In genomic region chr1:84470342-84470741, GRCm38 (mm10) we compare ENCODE assay signal across 9 mouse cellular contexts.
A peak's percentile ranks its signal among the peaks of the same experiment; 100 is the strongest.
DNase-seq lines count a peak whose midpoint lies in the region; ATAC-seq and TF ChIP-seq lines count a peak whose summit lies in the region.
"Had no signal": no experiment of that assay in that cellular context is flagged by ENCODE, and none has a peak within 500 bp of the region (broad histone marks: within the 10 kb centered on the region; RNA-seq: fewer than 3 reads in every experiment).

No protein-coding gene starts in this region.

- no peaks in the 10 kb centered on the region for H3K36me3 ChIP-seq in heart, postnatal 0 days (replicated peaks; ENCODE audit: control insufficient read depth, insufficient read depth, low read length)
- H3K36me3 ChIP-seq in MEL (ENCODE audit: control insufficient read depth in 1 of 2, insufficient read depth in 2 of 2, low read length in 2 of 2) = no peaks in the 10 kb centered on the region
- no peaks in the 10 kb centered on the region for H3K36me3 ChIP-seq in embryonic facial prominence, embryonic 11.5 days (replicated peaks; ENCODE audit: control insufficient read depth, insufficient read depth, low read depth, low read length)
- no peaks in the 10 kb centered on the region for H3K36me3 ChIP-seq in midbrain, embryonic 15.5 days (replicated peaks)
- H3K36me3 ChIP-seq in intestine, embryonic 16.5 days (ENCODE audit: control insufficient read depth, insufficient read depth, low read length) = no peaks in the 10 kb centered on the region

- H3K4me1 ChIP-seq in heart, postnatal 0 days (ENCODE audit: control insufficient read depth, insufficient read depth) = no peaks in the 10 kb centered on the region
- no peaks in the 10 kb centered on the region for H3K4me1 ChIP-seq in MEL (ENCODE audit: control insufficient read depth in 1 of 2, insufficient read depth in 2 of 2, low read length in 2 of 2)
- no peaks in the 10 kb centered on the region for H3K4me1 ChIP-seq in embryonic facial prominence, embryonic 11.5 days (ENCODE audit: control insufficient read depth, insufficient read depth, low read length)
- no peaks in the 10 kb centered on the region for H3K4me1 ChIP-seq in midbrain, embryonic 15.5 days
- H3K4me1 ChIP-seq in intestine, embryonic 16.5 days (ENCODE audit: control insufficient read depth, insufficient read depth, low read length) = no peaks in the 10 kb centered on the region

- no peak overlapping the region for H3K9ac ChIP-seq in heart, postnatal 0 days (replicated peaks; ENCODE audit: low read depth, low read length)
- no peak overlapping the region for H3K9ac ChIP-seq in MEL (ENCODE audit: control insufficient read depth, low read depth, low read length, poor library complexity, severe bottlenecking)
- H3K9ac ChIP-seq in embryonic facial prominence, embryonic 11.5 days (replicated peaks; ENCODE audit: low read length) = no peak overlapping the region
- no peak overlapping the region for H3K9ac ChIP-seq in midbrain, embryonic 15.5 days
- no peak overlapping the region for H3K9ac ChIP-seq in intestine, embryonic 16.5 days (ENCODE audit: low read depth, low read length)

- H3K4me3 ChIP-seq in heart, postnatal 0 days (ENCODE audit: low read depth, low read length) = no peak overlapping the region
- H3K4me3 ChIP-seq in MEL (ENCODE audit: control insufficient read depth in 1 of 2, insufficient read depth in 1 of 2, low read depth in 2 of 2, low read length in 2 of 2) = no peak overlapping the region
- H3K4me3 ChIP-seq in embryonic facial prominence, embryonic 11.5 days (ENCODE audit: low read depth, low read length) = no peak overlapping the region
- H3K4me3 ChIP-seq in midbrain, embryonic 15.5 days = no peak overlapping the region
- H3K4me3 ChIP-seq in intestine, embryonic 16.5 days (ENCODE audit: low read length) = no peak overlapping the region

- DNase-seq in heart, postnatal 0 days (ENCODE audit: low spot score) = no peak
- DNase-seq in heart, adult 11 months = no peak
- DNase-seq in 3134 (ENCODE audit: extremely low read depth, insufficient read length, low spot score) (peak; percentile 13), MEL (ENCODE audit: low read depth, low spot score) (peak; percentile 24)
- DNase-seq in embryonic facial prominence, embryonic 11.5 days (ENCODE audit: low spot score) = peak; percentile 9
- no peak for DNase-seq in gastrocnemius, postnatal 14 days
- DNase-seq: cerebellum, postnatal 36 days had no signal

- intact Hi-C loops in gastrocnemius, postnatal 14 days (cut with DNase I; ENCODE audit: low total_unique reads) = no loop called here

- ATAC-seq in heart, postnatal 0 days (ENCODE audit: insufficient read depth, low read depth) = no peak
- no peak for ATAC-seq in embryonic facial prominence, embryonic 11.5 days (replicated peaks; ENCODE audit: insufficient number of reproducible peaks, low FRiP score, low TSS enrichment, low read depth)
- no peak for ATAC-seq in midbrain, embryonic 15.5 days (replicated peaks)
- ATAC-seq in intestine, embryonic 16.5 days = no peak

- no peak for TF ChIP-seq POLR2A in MEL (IDR thresholded peaks at IDR 0.05; ENCODE audit: control insufficient read depth in 1 of 2, insufficient read depth in 1 of 2, low read depth in 1 of 2, low read length in 2 of 2, poor library complexity in 1 of 2)

- TF ChIP-seq EP300 in heart, postnatal 0 days (IDR thresholded peaks at IDR 0.05; ENCODE audit: low read depth) = no peak
- no peak for TF ChIP-seq EP300 in MEL (IDR thresholded peaks at IDR 0.05; ENCODE audit: low read depth in 1 of 2, low read length in 2 of 2)

- TF ChIP-seq CTCF in heart, postnatal 0 days (IDR thresholded peaks at IDR 0.05; ENCODE audit: low read depth) = peak; percentile 22
- peak; percentile 36 to 74 (median 58) for TF ChIP-seq CTCF in MEL (IDR thresholded peaks at IDR 0.05 in 2 of 3, conservative IDR thresholded peaks at IDR 0.05 in 1 of 3; ENCODE audit: control insufficient read depth in 1 of 3, insufficient read depth in 1 of 3, low read depth in 2 of 3, low read length in 3 of 3, poor library complexity in 1 of 3, severe bottlenecking in 1 of 3)

- H3K4me2 ChIP-seq in heart, postnatal 0 days (ENCODE audit: low read depth, low read length) = no peak overlapping the region
- no peak overlapping the region for H3K4me2 ChIP-seq in embryonic facial prominence, embryonic 11.5 days (ENCODE audit: low read depth, low read length)
- H3K4me2 ChIP-seq in midbrain, embryonic 15.5 days = no peak overlapping the region
- H3K4me2 ChIP-seq in intestine, embryonic 16.5 days (ENCODE audit: low read depth, low read length) = no peak overlapping the region

- no peak overlapping the region for H3K27ac ChIP-seq in heart, postnatal 0 days (ENCODE audit: low read depth)
- H3K27ac ChIP-seq in MEL (ENCODE audit: control insufficient read depth, low read depth, low read length) = no peak overlapping the region
- no peak overlapping the region for H3K27ac ChIP-seq in embryonic facial prominence, embryonic 11.5 days (replicated peaks; ENCODE audit: low read depth, low read length)
- H3K27ac ChIP-seq in midbrain, embryonic 15.5 days = no peak overlapping the region
- no peak overlapping the region for H3K27ac ChIP-seq in intestine, embryonic 16.5 days (ENCODE audit: low read length)

- 56% methylated on average over 4 of the region's 4 CpGs for WGBS in heart, postnatal 0 days
- 70% methylated on average over 4 of the region's 4 CpGs for WGBS in embryonic facial prominence, embryonic 11.5 days
- WGBS in midbrain, embryonic 15.5 days = 70% methylated on average over 4 of the region's 4 CpGs
- 71% methylated on average over 4 of the region's 4 CpGs for WGBS in intestine, embryonic 16.5 days

- H3K9me3 ChIP-seq in heart, postnatal 0 days (replicated peaks; ENCODE audit: control insufficient read depth, low read length) = no peaks in the 10 kb centered on the region
- H3K9me3 ChIP-seq in MEL (replicated peaks; ENCODE audit: insufficient read depth, low read length) = no peaks in the 10 kb centered on the region
- H3K9me3 ChIP-seq in embryonic facial prominence, embryonic 11.5 days (replicated peaks; ENCODE audit: control insufficient read depth, low read length) = no peaks in the 10 kb centered on the region
- H3K9me3 ChIP-seq in midbrain, embryonic 15.5 days = no peaks in the 10 kb centered on the region
- H3K9me3 ChIP-seq in intestine, embryonic 16.5 days (ENCODE audit: control insufficient read depth, low read length) = no peaks in the 10 kb centered on the region

- no peaks in the 10 kb centered on the region for H3K79me2 ChIP-seq in MEL (ENCODE audit: control insufficient read depth, insufficient read depth, low read length, poor library complexity)

- TF ChIP-seq RAD21 in MEL (IDR thresholded peaks at IDR 0.05; ENCODE audit: low read depth, low read length) = peak; percentile 68

- H3K27me3 ChIP-seq in heart, postnatal 0 days (ENCODE audit: control insufficient read depth, insufficient read depth, low read length) = no peaks in the 10 kb centered on the region
- no peaks in the 10 kb centered on the region for H3K27me3 ChIP-seq in MEL (ENCODE audit: control insufficient read depth in 1 of 2, insufficient read depth in 2 of 2, low read length in 2 of 2)
- H3K27me3 ChIP-seq in embryonic facial prominence, embryonic 11.5 days (ENCODE audit: control insufficient read depth, insufficient read depth, low read length) = no peaks in the 10 kb centered on the region
- no peaks in the 10 kb centered on the region for H3K27me3 ChIP-seq in midbrain, embryonic 15.5 days (replicated peaks)
- H3K27me3 ChIP-seq in intestine, embryonic 16.5 days (replicated peaks; ENCODE audit: control insufficient read depth, insufficient read depth, low read length) = no peaks in the 10 kb centered on the region

TF ChIP-seq in MEL, 35 proteins besides CTCF, POLR2A, EP300 and RAD21:
- TF ChIP-seq GATA1 (IDR thresholded peaks at IDR 0.05; ENCODE audit: low read depth, low read length) (no peak), SMC3 (IDR thresholded peaks at IDR 0.05; ENCODE audit: low read depth, low read length) (peak; percentile 57), ZC3H11A (IDR thresholded peaks at IDR 0.05; ENCODE audit: low read depth, low read length) (peak; percentile 28), MAFK (IDR thresholded peaks at IDR 0.05; ENCODE audit: borderline replicate concordance, low read depth, low read length) (no peak)
TF ChIP-seq in MEL: peak in this region for 2.

Comparison
In these comparisons a context has a peak if more than half of its experiments do, and no peak if none do; other contexts are left out.
1. DNase-seq: peak in 3134 (single experiment), MEL (single experiment) and embryonic facial prominence, embryonic 11.5 days (single experiment); none in heart, postnatal 0 days (single experiment), heart, adult 11 months (single experiment) and gastrocnemius, postnatal 14 days (single experiment).